Mouse (Mus musculus): ENCODE results near the gene Spata31d1b.
A peak's percentile ranks its signal among the peaks of the same experiment; 100 is the strongest.
"Not testable (repeated sequence)": the region's sequence is repeated elsewhere in the genome, so short reads cannot be mapped to it uniquely, and the experiment has no call there.

Spata31d1b gene

DNA sequence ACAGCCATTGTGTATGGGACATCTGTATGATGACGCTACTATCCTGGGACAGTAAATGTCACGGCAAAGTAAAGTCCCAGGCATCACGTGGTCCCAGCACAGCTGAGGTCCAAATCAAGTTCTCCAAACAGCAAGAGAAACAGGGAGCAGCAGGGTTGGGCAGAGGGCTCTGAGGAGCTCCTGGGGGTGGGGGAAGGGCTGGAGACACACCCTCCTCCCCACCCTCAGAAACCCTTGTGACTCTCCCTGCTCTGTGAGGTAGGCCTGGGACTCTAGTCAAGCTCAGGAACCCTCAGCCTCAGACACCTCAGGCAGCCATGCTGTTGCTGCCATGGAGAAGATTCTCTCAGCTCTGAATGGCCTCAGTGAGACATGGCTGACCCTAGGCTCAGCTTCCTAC, at the start of gene Spata31d1b:
Gene Spata31d1b (plus strand): TSS at position 301 of the 400 bp plus-strand sequence.
- DNase-seq, result not testable (repeated sequence)

DNA sequence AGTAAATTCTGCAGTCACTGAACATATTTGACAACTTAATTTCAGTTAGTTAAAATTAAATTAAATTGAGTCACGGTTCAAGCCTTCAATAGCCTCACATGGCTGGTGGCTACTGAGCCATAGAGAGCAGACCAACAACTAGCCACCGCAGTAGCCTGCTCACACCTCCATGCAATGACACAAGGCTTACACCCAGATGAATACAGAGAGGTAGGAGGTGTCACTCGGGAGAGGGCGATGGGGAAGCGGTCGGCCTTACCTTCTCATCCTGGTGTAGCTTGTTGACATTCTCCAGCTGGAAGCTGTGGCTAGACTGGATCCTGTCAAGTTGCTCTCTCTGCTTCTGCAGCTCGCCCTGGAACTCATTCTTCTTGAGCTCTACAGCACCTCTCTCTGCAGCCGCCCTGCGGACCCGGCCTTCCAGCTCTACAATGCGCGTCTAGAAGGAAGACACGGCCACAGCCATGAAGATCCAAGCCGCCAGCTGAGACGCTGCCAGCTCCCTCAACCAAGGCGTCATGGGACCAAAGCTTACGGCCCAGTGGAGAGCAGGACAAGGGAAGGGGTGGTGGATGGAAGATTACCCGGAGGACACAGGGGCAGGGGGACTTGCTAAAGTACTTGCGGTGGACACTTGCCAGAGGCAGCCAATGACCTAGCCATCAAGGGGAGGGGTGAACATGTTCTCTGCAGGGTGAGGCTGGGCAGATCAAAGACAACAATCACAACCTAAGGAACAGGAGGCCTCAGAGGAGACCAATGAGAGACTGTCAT, 48.0 kb upstream of the Spata31d1b start:
- no peak for DNase-seq

DNA sequence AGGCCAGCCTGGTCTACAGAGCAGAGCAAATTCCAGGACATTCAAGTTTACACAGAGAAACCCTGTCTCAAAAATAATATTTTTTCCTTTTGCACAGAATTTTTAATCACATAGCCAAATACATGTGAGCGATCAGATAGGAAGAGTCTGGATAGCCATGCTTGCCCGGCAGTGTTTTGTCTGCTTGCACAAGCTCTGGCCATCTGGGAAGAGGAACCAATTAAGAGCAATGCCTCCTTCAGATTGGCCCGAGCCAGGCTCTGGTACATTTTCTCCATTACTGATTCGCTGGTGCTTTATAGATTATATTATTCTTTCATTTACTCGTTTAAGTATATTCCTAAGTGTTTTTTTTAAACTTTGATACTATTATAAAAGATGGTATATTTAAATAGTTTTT, 44.3 kb upstream of the Spata31d1b start:
- no peak for DNase-seq

DNA sequence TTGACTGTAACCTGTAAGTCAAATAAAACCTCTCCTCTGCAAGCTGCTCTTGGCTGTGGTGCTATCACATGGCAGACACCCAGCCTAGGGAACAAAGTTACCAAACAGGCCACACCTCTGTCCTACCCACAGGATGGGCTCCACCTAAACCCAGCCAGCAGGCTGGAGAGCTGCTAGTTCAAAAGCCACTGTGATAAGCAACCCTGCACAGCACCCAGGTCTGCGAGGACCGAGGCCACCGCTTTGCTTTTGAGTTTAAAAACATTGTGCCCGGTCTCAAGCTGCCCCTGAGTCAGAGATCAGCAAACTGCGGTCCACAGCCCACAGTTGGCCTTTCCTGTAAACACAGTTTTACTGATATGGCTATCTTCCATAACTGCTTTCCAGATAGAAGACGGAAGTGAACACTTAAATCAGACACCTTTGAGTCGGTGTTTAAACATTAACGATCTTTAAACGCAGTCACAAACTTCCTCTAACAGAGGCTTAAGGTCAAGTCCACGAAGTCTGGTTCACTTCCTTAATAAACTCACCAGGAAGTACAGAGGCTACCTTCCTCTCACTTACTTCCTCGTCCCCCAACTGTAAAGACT, 43.5 kb upstream of the Spata31d1b start:
- peak; percentile 18 to 40 for DNase-seq

DNA sequence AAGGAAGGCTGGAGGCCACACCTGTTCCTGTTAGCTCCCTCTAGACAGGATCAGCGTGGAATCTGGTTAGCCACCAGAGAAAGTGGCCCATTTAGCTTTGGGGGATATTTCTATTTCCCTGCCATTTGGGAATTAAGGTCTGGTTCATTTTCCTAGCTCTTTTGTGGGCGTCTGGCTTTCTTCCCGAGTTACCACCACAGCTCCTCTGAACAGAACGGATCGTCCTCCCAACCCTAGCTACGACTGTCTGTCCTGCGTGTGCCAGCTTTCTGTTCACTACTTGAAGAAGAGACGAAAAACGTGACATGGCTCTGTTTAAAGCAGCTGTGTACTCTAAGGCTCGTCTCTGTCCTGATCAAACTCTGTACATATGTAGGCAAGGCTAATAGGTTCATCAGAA, 42.1 kb upstream of the Spata31d1b start:
- DNase-seq, result no peak

DNA sequence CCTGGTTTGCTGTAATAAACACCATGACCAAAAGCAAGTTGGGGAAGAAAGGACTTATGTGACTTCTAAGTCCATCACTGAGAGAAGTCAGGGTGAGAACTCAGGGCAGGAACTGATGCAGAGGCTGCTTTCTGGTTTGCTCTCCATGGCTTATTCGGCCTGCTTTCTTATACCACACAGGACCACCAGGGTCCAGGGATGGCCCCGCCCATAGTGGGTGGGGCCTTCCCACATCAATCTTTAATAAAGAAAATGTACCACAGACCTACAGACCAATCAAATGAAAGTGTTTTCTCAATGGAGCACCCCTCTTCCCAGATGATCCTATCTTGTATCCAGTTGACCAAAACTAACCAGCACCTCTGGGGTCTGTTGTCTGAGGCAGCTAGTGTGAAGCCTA, 40.6 kb upstream of the Spata31d1b start:
- DNase-seq, result no peak

DNA sequence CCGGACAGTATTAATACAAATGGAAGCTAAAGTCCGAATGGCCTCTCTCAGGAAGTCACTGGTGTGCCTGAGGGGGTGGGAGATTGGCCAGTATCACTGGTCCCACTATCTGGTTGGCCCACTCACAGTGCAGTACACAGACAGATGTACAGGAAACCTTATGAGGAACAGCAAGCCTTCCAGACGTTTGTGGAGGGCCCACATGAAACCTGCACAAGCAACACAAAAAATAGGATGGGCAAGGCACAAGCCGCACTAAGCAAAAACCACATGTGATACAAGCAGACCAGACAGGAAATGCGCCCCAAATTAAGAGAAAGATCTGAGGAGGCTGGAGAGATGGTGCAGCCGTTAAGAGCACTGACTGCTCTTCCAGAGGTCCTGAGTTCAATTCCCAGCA, 39.8 kb upstream of the Spata31d1b start:
- DNase-seq, result peak in 1 of 2 experiments; percentile 12

DNA sequence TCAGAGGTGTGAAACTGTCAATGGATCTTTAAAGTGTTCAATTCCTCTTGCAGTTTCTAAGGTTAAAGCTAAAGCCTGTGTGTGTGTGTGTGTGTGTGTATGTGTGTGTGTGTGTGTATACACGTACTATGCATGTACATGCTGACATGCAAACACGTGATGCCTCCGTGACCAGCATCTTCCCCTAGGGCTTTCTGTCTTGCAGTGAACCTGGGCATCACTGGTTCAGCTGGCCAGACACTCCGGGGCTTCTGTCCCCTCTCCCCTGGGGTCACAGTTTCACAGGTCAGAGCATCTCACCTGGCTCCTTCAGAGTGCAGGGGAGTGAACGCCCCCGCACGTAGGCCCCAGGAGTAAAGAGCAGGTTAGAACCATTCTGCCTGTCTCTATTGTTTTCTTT, 38.5 kb upstream of the Spata31d1b start:
- no peak for DNase-seq

DNA sequence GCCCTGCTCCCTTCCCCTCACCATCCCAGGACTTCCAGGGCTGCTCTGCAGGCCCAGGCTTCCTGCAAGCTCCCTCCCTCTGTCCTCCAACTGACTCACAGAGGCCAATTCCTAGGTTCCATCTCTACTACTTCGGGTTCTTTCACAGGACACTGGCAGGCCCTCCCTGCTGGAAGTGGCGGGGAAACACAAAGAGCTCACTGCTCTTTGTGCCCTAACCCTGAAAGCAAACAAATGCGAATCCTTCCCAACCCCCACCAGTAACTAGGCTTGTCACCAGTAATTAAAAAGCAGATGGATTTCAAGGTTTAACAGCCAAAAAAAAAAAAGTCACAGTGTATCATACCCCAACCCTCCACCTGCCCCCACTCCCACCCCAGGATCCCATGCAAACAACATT, 37.9 kb upstream of the Spata31d1b start:
- DNase-seq, result no peak

DNA sequence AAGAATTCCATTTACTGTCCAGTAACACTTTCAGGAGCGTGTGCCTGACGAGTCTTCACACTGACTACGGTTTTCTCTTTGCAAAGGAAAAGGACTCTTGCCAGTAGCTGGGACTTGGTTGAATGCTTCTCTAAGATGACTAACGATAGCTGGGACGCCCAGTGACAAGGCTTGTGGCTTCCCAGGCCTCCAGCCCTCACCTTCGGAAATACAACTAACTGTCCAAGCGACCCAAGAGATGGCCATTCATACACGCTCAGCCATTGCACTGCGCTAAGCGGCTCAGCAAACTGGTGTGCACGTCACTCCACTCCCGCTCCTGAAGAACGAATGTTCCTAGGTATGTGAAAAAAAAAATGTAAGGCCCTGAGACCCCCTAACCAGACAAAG, 37.3 kb upstream of the Spata31d1b start:
- DNase-seq, result no peak

DNA sequence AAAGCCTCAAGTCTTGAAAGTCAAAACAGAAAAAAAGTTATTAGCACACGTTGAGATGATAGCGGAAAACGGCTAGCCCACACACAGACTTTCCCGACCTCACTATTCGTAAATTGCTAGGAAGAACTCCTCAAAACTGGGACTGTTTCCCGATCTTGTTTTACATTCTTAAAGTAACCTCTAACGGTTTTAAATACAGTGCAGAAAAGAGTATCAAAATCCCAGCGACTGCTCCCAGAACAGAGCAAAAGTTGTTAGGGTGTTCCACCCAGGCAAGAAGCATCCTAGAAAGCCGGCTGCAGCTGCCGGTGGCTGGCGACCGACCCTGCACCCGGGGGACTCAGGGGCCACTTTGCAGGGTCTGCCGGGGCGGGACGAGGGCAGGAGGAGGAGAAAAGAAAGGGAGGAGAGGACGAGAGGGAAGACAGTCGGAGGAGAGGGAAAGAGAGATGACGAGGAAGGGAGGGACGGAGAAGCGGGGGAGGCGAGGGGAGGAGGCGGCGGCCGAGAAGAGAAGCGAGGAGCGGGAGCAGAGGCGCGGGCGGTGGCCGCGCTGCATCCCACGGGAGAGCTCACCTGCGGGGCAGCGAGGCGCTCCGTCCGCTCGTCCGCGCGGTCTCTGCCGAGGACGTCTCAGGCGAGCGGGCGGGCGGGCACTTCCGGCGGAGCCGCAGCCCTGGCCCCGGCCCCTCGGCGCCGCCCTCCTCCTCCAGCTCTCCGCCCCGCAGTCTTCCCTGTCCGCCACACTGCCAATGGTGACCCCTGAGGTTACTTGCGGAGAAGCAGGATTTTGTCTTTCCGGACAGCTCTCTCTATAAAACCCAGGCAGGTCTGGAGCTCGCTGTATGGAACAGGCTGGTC, 36.7 kb upstream of the Spata31d1b start, which contains the start of gene Golm1:
Gene Golm1 (minus strand): TSS at position 661 of the 861 bp plus-strand sequence.
- DNase-seq, result peak; percentile 30 to 34

DNA sequence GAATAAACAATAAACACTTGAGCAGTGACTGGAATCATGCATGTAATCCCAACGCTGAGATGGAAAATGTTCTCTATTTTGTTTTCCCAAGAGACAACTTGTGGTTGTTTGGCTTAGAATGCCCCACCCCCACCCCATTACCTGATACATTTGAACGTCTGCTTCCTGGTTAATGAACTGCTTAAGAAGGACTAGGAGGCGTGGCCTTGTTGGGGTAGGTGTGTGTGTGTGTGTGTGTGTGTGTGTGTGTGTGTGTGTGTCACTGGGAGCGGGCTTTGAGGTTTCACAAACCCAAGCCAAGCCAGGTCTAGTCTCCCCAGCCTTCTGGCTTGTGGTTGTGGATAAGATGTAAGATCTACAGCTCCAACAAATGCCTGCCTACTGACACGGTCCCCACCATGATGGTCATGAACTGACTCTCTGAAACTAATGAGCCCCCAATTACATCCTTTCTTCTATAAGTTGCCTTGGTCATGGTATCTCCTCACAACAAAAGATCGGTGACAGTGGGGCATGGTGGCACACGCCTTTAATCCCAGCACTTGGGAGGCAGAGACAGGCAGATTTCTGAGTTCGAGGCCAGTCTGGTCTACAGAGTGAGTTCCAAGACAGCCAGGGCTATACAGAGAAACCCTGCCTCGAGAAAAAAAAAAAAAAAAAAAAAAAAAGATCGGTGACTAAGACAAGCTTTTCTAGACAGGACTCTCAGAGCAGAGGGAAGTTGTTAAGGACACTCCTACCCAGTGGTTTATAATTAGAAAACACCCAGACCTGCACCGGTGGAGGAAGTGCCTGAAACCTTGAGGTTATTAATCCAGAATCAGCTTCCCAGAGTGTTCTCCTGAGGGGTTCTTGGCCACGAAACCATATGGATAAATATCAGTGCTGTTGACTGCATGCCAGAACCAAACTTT, 35.5 kb upstream of the Spata31d1b start:
- DNase-seq, result no peak

DNA sequence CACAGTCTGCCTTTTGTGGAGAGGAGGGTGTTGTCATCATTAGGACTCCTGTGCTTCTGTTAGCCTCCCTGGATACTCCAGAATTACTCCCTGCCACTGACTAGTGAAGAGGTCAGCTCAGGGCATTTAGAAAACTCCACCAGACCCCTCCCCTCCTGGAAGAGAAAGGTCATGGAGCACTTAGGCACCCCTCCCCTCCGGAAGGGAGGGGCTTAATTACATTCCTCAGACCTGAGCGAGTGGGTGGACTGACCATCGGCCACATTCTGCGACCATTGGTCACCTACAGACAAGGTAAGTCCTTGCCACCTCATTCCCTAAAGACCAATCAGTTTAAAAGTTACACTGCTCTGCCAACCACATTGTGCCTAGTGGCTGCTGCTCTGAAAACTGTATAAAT, 32.8 kb upstream of the Spata31d1b start:
- no peak for DNase-seq

DNA sequence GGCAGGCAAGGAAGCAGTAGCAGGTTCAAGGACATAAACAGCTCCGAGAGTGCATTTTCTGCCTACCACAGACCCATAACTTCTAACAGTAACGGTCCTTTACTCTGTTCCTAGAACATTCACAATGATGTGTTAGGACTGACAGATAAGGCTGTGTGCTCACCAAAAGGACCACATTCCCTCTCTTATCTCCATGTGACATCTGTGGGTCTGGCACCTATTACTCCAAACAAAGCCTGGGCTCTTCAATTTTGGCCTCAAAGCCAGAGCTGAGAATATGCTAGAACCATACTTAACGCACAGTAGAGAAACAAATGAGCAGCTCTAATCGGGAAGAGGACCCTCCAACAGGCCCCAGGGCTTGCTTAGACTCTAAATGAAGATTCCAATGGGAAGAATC, 32.2 kb upstream of the Spata31d1b start:
- no peak for DNase-seq

DNA sequence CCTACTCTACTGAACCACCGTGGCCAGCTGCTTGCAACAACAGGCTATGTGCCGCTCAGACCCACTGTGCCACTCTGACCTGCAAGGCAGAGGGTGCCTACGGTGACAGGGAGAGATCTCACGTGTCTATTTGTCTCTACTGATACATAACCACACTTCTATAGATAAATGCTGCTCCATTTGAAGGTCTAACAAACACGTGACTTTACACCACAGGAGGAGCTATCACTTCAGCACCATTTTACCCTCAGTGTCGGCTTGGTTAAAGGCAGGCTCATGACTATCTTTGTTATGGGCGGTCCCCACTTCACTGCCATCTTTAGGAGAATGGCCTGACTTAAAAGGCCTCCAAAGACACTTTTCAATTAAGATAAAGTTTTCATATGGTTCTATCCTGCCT, 29.5 kb upstream of the Spata31d1b start:
- DNase-seq, result no peak

DNA sequence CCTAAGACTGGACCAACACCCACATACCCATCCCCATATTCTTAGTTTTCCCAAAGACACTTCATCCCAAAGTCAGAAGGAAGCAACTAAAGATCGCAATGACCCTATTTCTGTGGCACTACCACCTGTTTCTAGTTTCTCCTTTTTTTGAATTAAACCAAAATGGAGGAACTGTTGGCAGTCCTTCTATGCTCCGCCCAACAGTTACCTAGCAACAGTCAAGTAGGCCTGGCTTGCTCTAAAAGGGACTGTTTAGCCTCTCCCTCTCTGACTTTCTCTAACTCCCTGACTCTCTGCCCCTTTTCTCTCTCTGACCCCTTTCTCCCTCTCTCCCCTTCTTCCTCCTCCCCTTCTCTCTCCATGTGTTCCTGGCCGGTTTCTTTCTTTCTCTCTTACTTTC, 26.8 kb upstream of the Spata31d1b start:
- no peak for DNase-seq

DNA sequence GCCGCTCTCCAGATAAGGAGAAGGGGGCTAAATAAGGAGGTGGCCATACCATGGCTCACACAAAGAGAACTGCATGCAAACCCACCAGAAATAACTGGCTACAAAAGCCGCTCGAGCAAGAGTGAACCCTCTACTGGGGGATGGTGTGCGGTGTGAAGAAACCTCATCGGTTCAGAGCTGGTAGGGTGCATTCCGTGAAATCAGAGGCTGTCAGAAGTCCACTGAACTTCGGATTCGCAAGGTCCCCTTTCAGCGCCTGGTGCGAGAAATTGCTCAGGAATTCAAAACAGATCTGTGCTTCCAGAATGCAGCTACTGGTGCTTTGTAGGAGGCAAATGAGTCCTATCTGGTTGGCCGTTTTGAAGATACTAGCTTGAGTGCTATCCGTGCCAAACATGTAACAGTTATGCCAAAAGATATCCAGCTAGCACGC, 23.7 kb upstream of the Spata31d1b start:
- no peak for DNase-seq

DNA sequence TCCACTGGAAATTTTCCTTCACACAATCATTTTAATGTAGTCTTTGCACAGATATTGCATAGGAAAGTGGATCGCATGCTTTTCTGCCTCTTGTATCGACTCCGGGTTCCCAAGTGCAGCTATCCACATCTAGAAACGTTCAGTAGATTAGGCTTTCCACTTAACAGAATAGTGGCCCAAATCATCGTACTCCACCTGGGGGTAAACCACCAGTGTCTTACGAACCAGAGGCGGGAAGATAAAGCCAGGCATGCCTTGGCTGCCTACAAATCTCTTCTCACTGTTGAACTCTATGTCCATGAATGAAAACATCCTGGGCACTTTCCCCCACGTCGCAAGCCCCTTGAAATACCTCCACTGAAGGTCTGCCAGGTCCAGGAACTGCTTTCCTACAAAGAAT, 22.8 kb upstream of the Spata31d1b start:
- no peak for DNase-seq

DNA sequence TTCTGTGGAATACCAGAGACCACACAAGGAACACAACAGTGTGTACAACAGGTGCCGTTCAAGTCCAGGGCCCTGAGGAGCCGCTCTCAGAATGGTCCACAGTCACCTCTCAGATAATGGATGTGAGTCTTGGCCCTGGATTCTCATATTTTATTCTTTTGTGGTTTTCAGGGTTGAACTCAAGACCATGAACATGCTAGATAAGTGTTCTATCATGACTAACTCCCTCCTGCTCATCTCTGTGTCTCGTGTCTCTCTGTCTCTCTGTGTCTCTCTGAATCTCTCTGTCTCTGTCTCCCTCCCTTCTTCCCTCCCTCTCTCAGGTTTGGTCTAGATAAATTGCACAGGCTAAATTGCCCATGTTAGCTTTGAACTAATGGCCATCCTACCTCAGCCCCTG, 22.2 kb upstream of the Spata31d1b start:
- no peak for DNase-seq

DNA sequence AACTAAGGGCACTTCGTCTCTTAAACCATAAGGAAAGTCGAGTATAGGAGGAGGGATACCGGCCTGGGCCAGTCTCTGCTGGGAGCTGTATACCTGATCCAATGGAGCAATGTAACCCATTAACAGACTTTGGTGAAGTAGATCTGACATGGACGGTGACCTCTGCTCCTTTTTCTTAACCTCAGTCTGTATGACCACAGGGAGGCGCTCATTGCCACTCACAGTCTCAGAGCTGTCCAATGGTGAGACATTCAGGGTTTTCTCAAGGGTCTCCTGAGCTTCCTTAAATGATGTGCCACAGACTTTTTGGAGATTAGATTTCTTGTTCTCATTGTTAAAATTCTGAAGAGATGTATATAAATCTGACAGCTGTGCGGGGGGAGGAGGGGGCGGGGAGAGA, 21.5 kb upstream of the Spata31d1b start:
- DNase-seq, result no peak

DNA sequence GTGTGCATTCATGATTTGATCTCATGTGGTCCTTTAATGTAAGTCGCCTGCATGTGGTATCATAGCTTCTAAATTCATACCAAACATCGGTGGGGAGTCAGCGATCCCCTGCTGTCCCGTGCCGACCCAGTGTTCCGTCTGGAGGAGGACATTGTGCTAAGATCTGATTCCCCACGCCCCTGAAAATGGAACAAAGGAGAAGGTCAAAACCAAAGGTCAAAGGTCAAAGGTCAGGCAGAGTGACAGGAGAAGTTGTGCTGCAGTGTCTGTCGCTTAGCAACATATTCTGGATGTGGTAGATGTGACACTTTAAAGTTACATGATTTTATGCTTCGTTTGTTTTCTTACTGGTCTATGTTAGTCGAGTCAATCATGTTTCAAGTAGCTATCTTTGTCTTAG, 20.6 kb upstream of the Spata31d1b start:
- DNase-seq, result no peak

DNA sequence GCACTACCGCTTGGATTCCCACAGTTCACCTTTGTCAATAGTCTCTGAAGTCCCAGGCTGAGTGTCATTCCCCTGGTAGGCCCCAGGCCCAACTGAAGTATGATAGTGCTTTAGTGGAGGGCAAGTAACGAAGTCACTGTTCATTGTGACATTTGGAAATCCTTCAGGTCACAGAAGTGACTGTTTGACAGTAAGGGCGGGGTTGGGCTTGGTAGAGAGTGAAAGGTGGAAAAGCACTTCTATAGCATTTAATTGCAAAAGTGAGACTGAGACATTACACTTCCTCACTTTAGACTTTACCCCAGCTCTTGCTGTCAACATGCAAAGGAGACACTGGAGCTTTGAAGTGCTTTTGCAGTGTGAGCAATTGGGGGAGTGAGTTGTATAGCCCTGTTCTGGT, 18.1 kb upstream of the Spata31d1b start, which contains the start of gene 4921517D22Rik:
Gene 4921517D22Rik (minus strand): TSS at position 101 of the 400 bp plus-strand sequence.
- no peak for DNase-seq

All from thymus, postnatal 36 days (tissue).